Mouse (Mus musculus) midbrain, embryonic 14.5 days (tissue): Measurements from ENCODE around the gene Zcchc24. TPM values are rescaled to one million over a fixed set of nuclear protein-coding genes. Genes with fewer than 3 reads are reported as not detected.

ENCODE experiments used
- ATAC-seq: fragments of 200-750 bp; cut with Nextera tagmentation; 2 replicates; pipeline ENCODE4 v1.8.0; 2017; ENCODE audit warnings: moderate number of reproducible peaks, moderate library complexity; ENCODE audit not compliant: low FRiP score, low TSS enrichment
- DNase-seq: peaks from one replicate; pipeline ENCODE4 v3.0.0-alpha.2; 2015
- H3K27ac ChIP-seq: fragments of 300-500 bp; sonication (generic); replicated peaks from 2 replicates; pipeline ENCODE4 v1.5.1; 2014; ENCODE audit warnings: mild to moderate bottlenecking, low read depth, low read length, moderate library complexity
- H3K27me3 ChIP-seq: fragments of 300-500 bp; sonication (generic); 2 replicates; pipeline ENCODE4 v1.6.1; 2014; ENCODE audit warnings: low read length, control low read depth, mixed read lengths; ENCODE audit not compliant: control insufficient read depth, insufficient read depth
- H3K36me3 ChIP-seq: fragments of 300-500 bp; sonication (generic); 2 replicates; pipeline ENCODE4 v1.6.1; 2014; ENCODE audit warnings: low read length, control low read depth; ENCODE audit not compliant: control insufficient read depth, insufficient read depth
- H3K4me1 ChIP-seq: fragments of 300-500 bp; sonication (generic); 2 replicates; pipeline ENCODE4 v1.6.1; 2014; ENCODE audit warnings: mild to moderate bottlenecking, antibody characterized with exemption, low read length, control low read depth; ENCODE audit not compliant: control insufficient read depth, insufficient read depth
- H3K4me2 ChIP-seq: fragments of 300-500 bp; sonication (generic); 2 replicates; pipeline ENCODE4 v1.6.1; 2014; ENCODE audit warnings: mild to moderate bottlenecking, low read length, moderate library complexity
- H3K4me3 ChIP-seq: fragments of 300-500 bp; sonication (generic); replicated peaks from 2 replicates; pipeline ENCODE4 v1.5.1; 2014; ENCODE audit warnings: low read depth, low read length
- H3K9ac ChIP-seq: fragments of 300-500 bp; sonication (generic); replicated peaks from 2 replicates; pipeline ENCODE4 v1.6.1; 2014; ENCODE audit warnings: mild to moderate bottlenecking, low read length, moderate library complexity
- H3K9me3 ChIP-seq: fragments of 300-500 bp; sonication (generic); 2 replicates; pipeline ENCODE4 v1.6.1; 2016; ENCODE audit warnings: low read length, control low read depth, mixed read lengths; ENCODE audit not compliant: control insufficient read depth
- WGBS: fragments of 180-500 bp; shearing (Covaris S2); extraction: QIAGEN DNeasy Blood & Tissue Kit; methylation state at CpG from one replicate; pipeline ENCODE4 v1.1.7; 2014; 5-methylcytosine and 5-hydroxymethylcytosine counted together
- polyA plus RNA-seq: library from polyadenylated mRNA; unstranded; fragments of >200 nt; fragmentation: Nextera tagmentation; extraction: Ambion mirVana; gene quantifications from 2 replicates; pipeline ENCODE4 v1.2.1, GENCODE M21; 2014

Zcchc24 gene
- polyA plus RNA-seq, 1 experiment from 2014 or later = 13.6 TPM

GRCm38 (mm10) chr14:25756385-25756990 is 12.4 kb downstream of the Zcchc24 start:
- Histone ChIP-seq H3K4me1 (peaks cover 14% of the 10 kb centered on the region), H3K9ac (no peak overlapping the region), H3K27me3 (no peaks in the 10 kb centered on the region), H3K36me3 (no peaks in the 10 kb centered on the region), H3K4me2 (no peak overlapping the region), H3K4me3 (no peak overlapping the region), H3K27ac (no peak overlapping the region), H3K9me3 (no peaks in the 10 kb centered on the region)
- WGBS = 74% methylated on average over 7 of the region's 7 CpGs
- DNase-seq (no peak), ATAC-seq (no peak)

- DNase-seq (no peak), ATAC-seq (no peak)
- Histone ChIP-seq H3K4me1 (peaks cover 14% of the 10 kb centered on the region), H3K27me3 (no peaks in the 10 kb centered on the region), H3K9me3 (no peaks in the 10 kb centered on the region), H3K36me3 (no peaks in the 10 kb centered on the region), H3K9ac (no peak overlapping the region), H3K4me3 (no peak overlapping the region), H3K4me2 (no peak overlapping the region), H3K27ac (no peak overlapping the region)
- 63% methylated on average over 4 of the region's 4 CpGs for WGBS
Measured at GRCm38 (mm10) chr14:25755541-25755940, 13.3 kb downstream of the Zcchc24 start.

- no peak overlapping the region for H3K4me2 ChIP-seq
- H3K4me3 ChIP-seq = no peak overlapping the region
- H3K27ac ChIP-seq = no peak overlapping the region
- H3K4me1 ChIP-seq = peaks cover 14% of the 10 kb centered on the region
- H3K9ac ChIP-seq = no peak overlapping the region
- 36% methylated on average over 19 of the region's 19 CpGs for whole genome bisulfite sequencing
- ATAC-seq = no peak
- no peak for DNase-seq
- H3K27me3 ChIP-seq = no peaks in the 10 kb centered on the region
- no peaks in the 10 kb centered on the region for H3K36me3 ChIP-seq
- H3K9me3 ChIP-seq = no peaks in the 10 kb centered on the region
Measured at GRCm38 (mm10) chr14:25754531-25755484, 14.0 kb downstream of the Zcchc24 start.

- WGBS = 36% methylated on average over 5 of the region's 5 CpGs
- Histone ChIP-seq H3K9me3 (no peaks in the 10 kb centered on the region), H3K27ac (no peak overlapping the region), H3K4me3 (no peak overlapping the region), H3K4me1 (peaks cover 14% of the 10 kb centered on the region), H3K27me3 (no peaks in the 10 kb centered on the region), H3K4me2 (no peak overlapping the region), H3K9ac (no peak overlapping the region), H3K36me3 (no peaks in the 10 kb centered on the region)
- ATAC-seq (no peak), DNase-seq (no peak)
Measured at GRCm38 (mm10) chr14:25753021-25753420, 15.8 kb downstream of the Zcchc24 start.

GRCm38 (mm10) chr14:25751067-25751466 is 17.8 kb downstream of the Zcchc24 start:
- no peaks in the 10 kb centered on the region for H3K9me3 ChIP-seq
- no peak overlapping the region for H3K4me3 ChIP-seq
- WGBS = 90% methylated on average over 5 of the region's 5 CpGs
- no peak overlapping the region for H3K4me2 ChIP-seq
- H3K27ac ChIP-seq = no peak overlapping the region
- no peak overlapping the region for H3K9ac ChIP-seq
- peaks cover 11% of the 10 kb centered on the region for H3K4me1 ChIP-seq
- no peaks in the 10 kb centered on the region for H3K36me3 ChIP-seq
- DNase-seq = no peak
- ATAC-seq = no peak
- H3K27me3 ChIP-seq = no peaks in the 10 kb centered on the region

GRCm38 (mm10) chr14:25750448-25751015 is 18.3 kb downstream of the Zcchc24 start:
- DNase-seq (no peak), ATAC-seq (no peak)
- WGBS = 95% methylated on average over 2 of the region's 2 CpGs
- no peak overlapping the region for H3K27ac ChIP-seq
- no peak overlapping the region for H3K4me2 ChIP-seq
- no peaks in the 10 kb centered on the region for H3K27me3 ChIP-seq
- H3K9ac ChIP-seq = no peak overlapping the region
- no peak overlapping the region for H3K4me3 ChIP-seq
- H3K4me1 ChIP-seq = peaks cover 11% of the 10 kb centered on the region
- no peaks in the 10 kb centered on the region for H3K9me3 ChIP-seq
- no peaks in the 10 kb centered on the region for H3K36me3 ChIP-seq

GRCm38 (mm10) chr14:25749143-25749909 is 19.5 kb downstream of the Zcchc24 start:
- DNase-seq (no peak), ATAC-seq (no peak)
- Histone ChIP-seq H3K9ac (no peak overlapping the region), H3K4me1 (peaks cover under 1% of the 10 kb centered on the region), H3K9me3 (no peaks in the 10 kb centered on the region), H3K4me2 (no peak overlapping the region), H3K36me3 (no peaks in the 10 kb centered on the region), H3K27ac (no peak overlapping the region), H3K27me3 (no peaks in the 10 kb centered on the region), H3K4me3 (no peak overlapping the region)
- WGBS = 57% methylated on average over 13 of the region's 13 CpGs

GRCm38 (mm10) chr14:25747996-25748756 is 20.7 kb downstream of the Zcchc24 start:
- no peaks in the 10 kb centered on the region for H3K4me1 ChIP-seq
- H3K9ac ChIP-seq = no peak overlapping the region
- H3K4me3 ChIP-seq = no peak overlapping the region
- no peaks in the 10 kb centered on the region for H3K27me3 ChIP-seq
- ATAC-seq (no peak), DNase-seq (no peak)
- 79% methylated on average over 7 of the region's 7 CpGs for WGBS
- H3K27ac ChIP-seq = no peak overlapping the region
- H3K4me2 ChIP-seq = no peak overlapping the region
- no peaks in the 10 kb centered on the region for H3K9me3 ChIP-seq
- H3K36me3 ChIP-seq = no peaks in the 10 kb centered on the region
